7 mouse cellular contexts compared by ENCODE assay signal in genomic region chr11:108920158-108920635, GRCm38 (mm10). TPM values are rescaled to one million over a fixed set of nuclear protein-coding genes. Genes with fewer than 3 reads are reported as not detected.
DNase-seq lines count a peak whose midpoint lies in the region; ATAC-seq and TF ChIP-seq lines count a peak whose summit lies in the region.

TSS of gene Axin2 (plus strand) at chr11:108920349.

- no peaks in the 10 kb centered on the region for H3K79me2 ChIP-seq in heart, adult 2 months (replicated peaks; ENCODE audit: control insufficient read depth, insufficient read depth, low read length)

- H3K4me2 ChIP-seq in embryonic facial prominence, embryonic 12.5 days (replicated peaks): peak within 1 kb of the TSS; percentile 84
- H3K4me2 ChIP-seq in limb, embryonic 12.5 days: peak within 1 kb of the TSS; percentile 88
- H3K4me2 ChIP-seq in midbrain, embryonic 14.5 days (ENCODE audit: low read length): peak within 1 kb of the TSS; percentile 90

- no peaks in the 10 kb centered on the region for H3K36me3 ChIP-seq in embryonic facial prominence, embryonic 12.5 days
- H3K36me3 ChIP-seq in heart, adult 2 months (ENCODE audit: control insufficient read depth, insufficient read depth, low read length): no peaks in the 10 kb centered on the region
- H3K36me3 ChIP-seq in kidney, adult 2 months (ENCODE audit: control insufficient read depth, insufficient read depth, low read length): no peaks in the 10 kb centered on the region
- H3K36me3 ChIP-seq in limb, embryonic 12.5 days: peaks cover 7% of the 10 kb centered on the region; the same call in 1 of the 2 replicates
- H3K36me3 ChIP-seq in midbrain, embryonic 14.5 days (ENCODE audit: control insufficient read depth, insufficient read depth, low read length): no peaks in the 10 kb centered on the region
- no peaks in the 10 kb centered on the region for H3K36me3 ChIP-seq in spleen, adult 2 months (ENCODE audit: control insufficient read depth, insufficient read depth, low read length)

- H3K27me3 ChIP-seq in embryonic facial prominence, embryonic 12.5 days: no peaks in the 10 kb centered on the region
- no peaks in the 10 kb centered on the region for H3K27me3 ChIP-seq in heart, adult 2 months (ENCODE audit: control insufficient read depth, insufficient read depth, low read length)
- no peaks in the 10 kb centered on the region; the same call in 1 of the 2 replicates for H3K27me3 ChIP-seq in kidney, adult 2 months (replicated peaks; ENCODE audit: control insufficient read depth, insufficient read depth, low read length)
- H3K27me3 ChIP-seq in limb, embryonic 12.5 days: no peaks in the 10 kb centered on the region
- H3K27me3 ChIP-seq in midbrain, embryonic 14.5 days (ENCODE audit: control insufficient read depth, insufficient read depth, low read length): no peaks in the 10 kb centered on the region
- H3K27me3 ChIP-seq in spleen, adult 2 months (ENCODE audit: control insufficient read depth, insufficient read depth, low read length): peaks cover 14% of the 10 kb centered on the region

- intact Hi-C loops in heart, adult 2 months (cut with DNase I): loop anchor here (5.0 kb wide), 1 partner anchor 473 kb away; no protein-coding TSS in a partner anchor

- no peaks in the 10 kb centered on the region for H3K4me1 ChIP-seq in bone marrow, adult 2 months (ENCODE audit: control insufficient read depth, insufficient read depth, low read length)
- H3K4me1 ChIP-seq in embryonic facial prominence, embryonic 12.5 days: peaks cover 40% of the 10 kb centered on the region
- H3K4me1 ChIP-seq in heart, adult 2 months (ENCODE audit: control insufficient read depth, insufficient read depth, low read length): no peaks in the 10 kb centered on the region
- no peaks in the 10 kb centered on the region for H3K4me1 ChIP-seq in kidney, adult 2 months (ENCODE audit: control insufficient read depth, insufficient read depth, low read length)
- peaks cover 47% of the 10 kb centered on the region for H3K4me1 ChIP-seq in limb, embryonic 12.5 days (replicated peaks)
- H3K4me1 ChIP-seq in midbrain, embryonic 14.5 days (ENCODE audit: control insufficient read depth, insufficient read depth, low read length): peaks cover 47% of the 10 kb centered on the region
- H3K4me1 ChIP-seq in spleen, adult 2 months (ENCODE audit: control insufficient read depth, insufficient read depth, insufficient read length): peaks cover 6% of the 10 kb centered on the region

- peak within 1 kb of the TSS; percentile 48 for H3K4me3 ChIP-seq in bone marrow, adult 2 months (replicated peaks; ENCODE audit: control insufficient read depth, low read depth, low read length)
- peak within 1 kb of the TSS; percentile 88 for H3K4me3 ChIP-seq in embryonic facial prominence, embryonic 12.5 days
- H3K4me3 ChIP-seq in heart, adult 2 months: peak within 1 kb of the TSS; percentile 98
- peak within 1 kb of the TSS; percentile 72 for H3K4me3 ChIP-seq in kidney, adult 2 months (ENCODE audit: insufficient read depth, low read depth, low read length)
- H3K4me3 ChIP-seq in limb, embryonic 12.5 days (replicated peaks): peak within 1 kb of the TSS; percentile 92
- H3K4me3 ChIP-seq in midbrain, embryonic 14.5 days (replicated peaks; ENCODE audit: low read depth, low read length): peak within 1 kb of the TSS; percentile 89
- H3K4me3 ChIP-seq in spleen, adult 2 months (ENCODE audit: extremely low read depth, insufficient read depth, insufficient read length): peak within 1 kb of the TSS; percentile 62

- peak within 1 kb of the TSS; percentile 93 for H3K9ac ChIP-seq in embryonic facial prominence, embryonic 12.5 days
- peak within 1 kb of the TSS; percentile 92 for H3K9ac ChIP-seq in heart, adult 2 months (ENCODE audit: low read depth, low read length)
- peak within 1 kb of the TSS; percentile 95 for H3K9ac ChIP-seq in limb, embryonic 12.5 days (replicated peaks)
- H3K9ac ChIP-seq in midbrain, embryonic 14.5 days (replicated peaks; ENCODE audit: low read length): peak within 1 kb of the TSS; percentile 90

- peak; percentile 90 to 93 for DNase-seq in heart, adult 2 months
- DNase-seq in kidney, adult 2 months: peak; percentile 95
- peak; percentile 97 for DNase-seq in midbrain, embryonic 14.5 days
- peak; percentile 53 to 65 for DNase-seq in spleen, adult 2 months (ENCODE audit: low read depth in 1 of 2, low spot score in 2 of 2)

- peak within 1 kb of the TSS; percentile 61 for H3K27ac ChIP-seq in bone marrow, adult 2 months (ENCODE audit: control insufficient read depth, insufficient read depth, low read depth, low read length, poor library complexity)
- peak within 1 kb of the TSS; percentile 100 for H3K27ac ChIP-seq in embryonic facial prominence, embryonic 12.5 days
- peak within 1 kb of the TSS; percentile 96 for H3K27ac ChIP-seq in heart, adult 2 months
- H3K27ac ChIP-seq in kidney, adult 2 months (ENCODE audit: insufficient read depth, low read depth, low read length): peak within 1 kb of the TSS; percentile 53; the same call in 1 of the 2 replicates
- peak within 1 kb of the TSS; percentile 99 for H3K27ac ChIP-seq in limb, embryonic 12.5 days
- peak within 1 kb of the TSS; percentile 100 for H3K27ac ChIP-seq in midbrain, embryonic 14.5 days (replicated peaks; ENCODE audit: low read depth, low read length)
- H3K27ac ChIP-seq in spleen, adult 2 months (ENCODE audit: insufficient read depth, low read length): peak within 1 kb of the TSS; percentile 81

- peak; percentile 92 for ATAC-seq in embryonic facial prominence, embryonic 12.5 days (ENCODE audit: insufficient number of reproducible peaks, insufficient read depth, low FRiP score, low TSS enrichment)
- ATAC-seq in limb, embryonic 12.5 days (ENCODE audit: insufficient number of reproducible peaks, insufficient read depth, low FRiP score, low TSS enrichment, low read depth): peak; percentile 90
- ATAC-seq in midbrain, embryonic 14.5 days (ENCODE audit: low FRiP score, low TSS enrichment): peak; percentile 91

- no peak for TF ChIP-seq POLR2A in bone marrow, adult 2 months (IDR thresholded peaks at IDR 0.05; ENCODE audit: borderline replicate concordance, control insufficient read depth, low read depth, low read length)
- no peak for TF ChIP-seq POLR2A in heart, adult 2 months (IDR thresholded peaks at IDR 0.05; ENCODE audit: insufficient read depth, low read depth, low read length)
- TF ChIP-seq POLR2A in kidney, adult 2 months (IDR thresholded peaks at IDR 0.05; ENCODE audit: low read depth, low read length): no peak
- TF ChIP-seq POLR2A in spleen, adult 2 months (IDR thresholded peaks at IDR 0.05; ENCODE audit: low read depth, low read length): no peak

- under 1% methylated on average over 53 of the region's 53 CpGs for WGBS in bone marrow, adult 2 months
- WGBS in embryonic facial prominence, embryonic 12.5 days: under 1% methylated on average over 52 of the region's 53 CpGs
- under 1% methylated on average over 53 of the region's 53 CpGs for WGBS in heart, adult 2 months
- 1% methylated on average over 53 of the region's 53 CpGs for WGBS in kidney, adult 2 months
- under 1% methylated on average over 49 of the region's 53 CpGs for WGBS in limb, embryonic 12.5 days
- under 1% methylated on average over 49 of the region's 53 CpGs for WGBS in midbrain, embryonic 14.5 days
- under 1% methylated on average over 53 of the region's 53 CpGs for WGBS in spleen, adult 2 months

- H3K9me3 ChIP-seq in embryonic facial prominence, embryonic 12.5 days: no peaks in the 10 kb centered on the region
- peaks cover 6% of the 10 kb centered on the region; the same call in 1 of the 2 replicates for H3K9me3 ChIP-seq in limb, embryonic 12.5 days
- H3K9me3 ChIP-seq in midbrain, embryonic 14.5 days (ENCODE audit: control insufficient read depth, low read length): 0 out of 2 replicates have a peak, but pooled peaks cover under 1% of the 10 kb centered on the region

- no peak for TF ChIP-seq CTCF in bone marrow, adult 2 months (IDR thresholded peaks at IDR 0.05; ENCODE audit: control insufficient read depth, insufficient read depth, low read length)
- peak; percentile 26; the same call in 1 of the 2 replicates for TF ChIP-seq CTCF in heart, adult 2 months (IDR thresholded peaks at IDR 0.05)
- TF ChIP-seq CTCF in kidney, adult 2 months (conservative IDR thresholded peaks at IDR 0.05; ENCODE audit: insufficient read depth, insufficient read length, low read depth, low read length): no peak
- TF ChIP-seq CTCF in spleen, adult 2 months (IDR thresholded peaks at IDR 0.05; ENCODE audit: extremely low read depth, insufficient read depth, insufficient read length, insufficient replicate concordance): no peak

- no peak for TF ChIP-seq EP300 in heart, adult 2 months (IDR thresholded peaks at IDR 0.05; ENCODE audit: insufficient read depth, low read depth, low read length)

RNA-seq across cellular contexts. Expression of gene Axin2, which starts in this region (rescaled TPM):
- 2.5 TPM in 1 of 2 replicates, not detected in the other for polyA plus RNA-seq in bone marrow, adult 2 months (2011; ENCODE audit: insufficient read depth, insufficient read length, low replicate concordance, missing spikeins)
- 15.1 and 17.5 TPM in 2 replicates for polyA plus RNA-seq in embryonic facial prominence, embryonic 12.5 days (2016; fragmentation: Nextera tagmentation; extraction: Ambion mirVana)
- total RNA-seq in heart, adult 2 months (2021): 1 to 10 TPM; 3.5 to 6.6 TPM
- 2.7 and 2.8 TPM in 2 replicates for polyA plus RNA-seq in heart, adult 2 months (2012; rRNA removed)
- polyA plus RNA-seq in kidney, adult 2 months (2012; rRNA removed): 2.7 and 3.1 TPM in 2 replicates
- polyA plus RNA-seq in limb, embryonic 12.5 days (2016; fragmentation: Nextera tagmentation; extraction: Ambion mirVana): 19.6 and 20.2 TPM in 2 replicates
- 14.1 and 19.4 TPM in 2 replicates for polyA plus RNA-seq in midbrain, embryonic 14.5 days (2014; fragmentation: Nextera tagmentation; extraction: Ambion mirVana)
- 4.9 TPM in 2 replicates for polyA plus RNA-seq in spleen, adult 2 months (2012; rRNA removed)

Comparison
In these comparisons a context has a peak if more than half of its experiments do, and no peak if none do; other contexts are left out.
1. Peak in every context shown above with its lines: DNase-seq, ATAC-seq, H3K4me3 ChIP-seq and H3K27ac ChIP-seq.
2. H3K4me3 ChIP-seq: peak in every context shown above with its lines; median percentile 98 in heart, adult 2 months; 92 in limb, embryonic 12.5 days; 89 in midbrain, embryonic 14.5 days; 88 in embryonic facial prominence, embryonic 12.5 days; 72 in kidney, adult 2 months; 62 in spleen, adult 2 months; 48 in bone marrow, adult 2 months.